Mouse (Mus musculus) hindbrain, embryonic 14.5 days (tissue): ENCODE results near the gene Olfr1329. TPM values are rescaled to one million over a fixed set of nuclear protein-coding genes. Genes with fewer than 3 reads are reported as not detected.

ENCODE experiments used
- polyA plus RNA-seq: library from polyadenylated mRNA; unstranded; fragments of >200 nt; fragmentation: Nextera tagmentation; extraction: Ambion mirVana; gene quantifications from 2 replicates; pipeline ENCODE4 v1.2.1, GENCODE M21; 2014

The Olfr1329 gene
- polyA plus RNA-seq, 1 experiment from 2014 or later: not detected

Other genes with a start within 250 kb of the Olfr1329 start
- gene Olfr1342, start 224.7 kb downstream of the Olfr1329 start, polyA plus RNA-seq: not detected in 2 replicates
- gene Olfr1341, start 213.9 kb downstream of the Olfr1329 start, polyA plus RNA-seq: not detected in 2 replicates
- gene Olfr1340, start 197.3 kb downstream of the Olfr1329 start, polyA plus RNA-seq: not detected in 2 replicates
- not detected in 2 replicates for gene Olfr1339, start 185.3 kb downstream of the Olfr1329 start, polyA plus RNA-seq
- not detected in 2 replicates for gene Olfr1338, start 158.7 kb downstream of the Olfr1329 start, polyA plus RNA-seq
- gene Olfr1337, start 134.9 kb downstream of the Olfr1329 start, polyA plus RNA-seq: not detected in 2 replicates
- not detected in 2 replicates for gene Olfr1335, start 107.5 kb downstream of the Olfr1329 start, polyA plus RNA-seq
- gene Olfr1333, start 81.2 kb downstream of the Olfr1329 start, polyA plus RNA-seq: not detected in 2 replicates
- not detected in 2 replicates for gene Olfr1331, start 52.8 kb downstream of the Olfr1329 start, polyA plus RNA-seq
- gene Olfr1330, start 28.9 kb downstream of the Olfr1329 start, polyA plus RNA-seq: not detected in 2 replicates
- gene Olfr1328, start 21.1 kb upstream of the Olfr1329 start, polyA plus RNA-seq: not detected in 2 replicates
- gene Lao1, start 44.1 kb upstream of the Olfr1329 start, polyA plus RNA-seq: not detected in 2 replicates
- 86.5 and 92.1 TPM in 2 replicates for gene Slc2a1, start 191.2 kb upstream of the Olfr1329 start, polyA plus RNA-seq